Mouse (Mus musculus): ENCODE measurements around the gene Foxs1. TPM values are rescaled to one million over a fixed set of nuclear protein-coding genes. Genes with fewer than 3 reads are reported as not detected.

Foxs1 gene
- total and polyA plus RNA-seq, 2 experiments from 2014 or later = 2.4 to 3.1 TPM

DNA sequence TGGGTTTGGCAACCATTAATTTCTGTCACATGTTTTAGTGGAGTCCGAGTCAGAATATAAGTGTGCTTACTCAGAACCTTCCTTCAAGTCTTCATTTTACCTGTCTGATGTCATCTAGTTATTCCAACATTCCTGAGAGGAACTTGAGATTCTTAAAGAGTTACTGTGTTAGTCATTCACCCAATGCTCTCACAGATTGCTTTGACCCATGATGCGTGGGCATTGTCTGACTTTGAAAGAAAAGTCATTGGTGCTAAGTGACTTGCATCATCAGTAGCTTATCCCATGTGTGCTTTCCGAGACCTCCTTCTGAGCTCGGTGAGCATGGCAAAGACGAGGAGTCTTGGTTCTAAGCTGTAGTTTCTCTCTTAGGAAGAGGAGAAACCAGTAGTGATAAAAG lies 44.2 kb downstream of the Foxs1 start:
- TF ChIP-seq CTCF (IDR thresholded peaks at IDR 0.05; ENCODE audit: low read depth) = no peak
- 94% methylated on average over 5 of the region's 5 CpGs for WGBS
- no peak for ATAC-seq
- H3K4me2 ChIP-seq (ENCODE audit: low read depth) = no peak overlapping the region
- no peaks in the 10 kb centered on the region for H3K4me1 ChIP-seq (ENCODE audit: insufficient read depth)
- no peak overlapping the region for H3K27ac ChIP-seq (ENCODE audit: low read depth, low read length)
- no peaks in the 10 kb centered on the region for H3K36me3 ChIP-seq (ENCODE audit: insufficient read depth)
- no peaks in the 10 kb centered on the region for H3K9me3 ChIP-seq (ENCODE audit: low read length)
- H3K27me3 ChIP-seq (ENCODE audit: insufficient read depth, low read length) = no peaks in the 10 kb centered on the region
- H3K4me3 ChIP-seq (ENCODE audit: low read depth, low read length) = no peak overlapping the region
- no peak overlapping the region for H3K9ac ChIP-seq
- no peak for DNase-seq

DNA sequence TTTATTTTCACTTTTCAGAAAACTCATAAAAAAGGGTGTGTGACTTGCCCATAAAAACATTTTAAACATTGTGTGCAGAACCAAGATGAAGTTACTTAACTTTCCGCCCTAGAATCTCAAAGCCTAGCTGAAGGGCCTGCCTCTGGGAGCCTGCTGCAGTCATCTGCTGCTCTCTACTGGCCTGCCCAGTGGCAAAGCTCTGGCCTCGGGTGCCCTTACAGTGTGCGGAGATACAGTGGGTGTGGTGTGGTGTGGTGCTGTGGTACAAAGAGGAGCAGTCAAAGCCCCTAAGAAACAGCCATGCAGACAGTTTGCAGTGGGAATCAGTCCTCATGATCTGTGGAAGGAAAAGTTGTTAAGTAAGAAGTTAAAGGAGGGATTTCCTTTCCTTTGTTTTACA lies 45.8 kb downstream of the Foxs1 start:
- TF ChIP-seq CTCF (IDR thresholded peaks at IDR 0.05; ENCODE audit: low read depth) = no peak
- DNase-seq = no peak
- no peak for ATAC-seq
- Histone ChIP-seq H3K27me3 (ENCODE audit: insufficient read depth, low read length) (no peaks in the 10 kb centered on the region), H3K27ac (ENCODE audit: low read depth, low read length) (no peak overlapping the region), H3K9ac (no peak overlapping the region), H3K4me1 (ENCODE audit: insufficient read depth) (no peaks in the 10 kb centered on the region), H3K4me2 (ENCODE audit: low read depth) (no peak overlapping the region), H3K36me3 (ENCODE audit: insufficient read depth) (no peaks in the 10 kb centered on the region), H3K9me3 (ENCODE audit: low read length) (no peaks in the 10 kb centered on the region), H3K4me3 (ENCODE audit: low read depth, low read length) (no peak overlapping the region)
- WGBS = 89% methylated on average over 3 of the region's 3 CpGs

DNA sequence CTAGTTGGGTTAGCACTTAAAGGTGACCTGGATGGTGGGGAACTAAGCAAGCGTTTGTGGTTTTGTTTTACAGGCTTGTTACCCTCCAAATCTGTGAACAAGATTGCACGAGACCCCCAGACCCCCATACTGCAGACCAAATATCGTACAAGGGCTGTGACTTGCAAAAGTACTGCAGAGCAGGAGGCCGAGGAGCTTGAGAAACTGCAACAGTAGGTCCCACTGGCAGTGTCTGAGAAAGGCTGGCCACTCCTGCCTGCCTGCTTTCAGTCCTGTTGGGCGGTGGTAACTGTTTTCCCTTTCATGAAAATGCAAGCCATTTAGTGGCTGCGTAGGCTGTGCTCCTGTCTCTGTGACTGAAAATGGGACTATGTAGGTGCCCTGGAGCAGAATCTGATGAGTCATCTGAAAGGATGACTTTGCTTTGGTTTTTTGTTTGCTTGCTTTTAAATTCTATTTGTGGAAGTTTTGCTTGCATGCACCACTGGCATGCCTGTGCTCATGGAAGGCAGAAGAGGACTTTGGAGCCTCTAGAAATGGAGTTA lies 48.8 kb downstream of the Foxs1 start:
- Histone ChIP-seq H3K27ac (ENCODE audit: low read depth, low read length) (no peak overlapping the region), H3K4me2 (ENCODE audit: low read depth) (no peak overlapping the region), H3K36me3 (ENCODE audit: insufficient read depth) (no peaks in the 10 kb centered on the region), H3K4me3 (ENCODE audit: low read depth, low read length) (no peak overlapping the region), H3K9ac (no peak overlapping the region), H3K9me3 (ENCODE audit: low read length) (no peaks in the 10 kb centered on the region), H3K27me3 (ENCODE audit: insufficient read depth, low read length) (no peaks in the 10 kb centered on the region), H3K4me1 (ENCODE audit: insufficient read depth) (no peaks in the 10 kb centered on the region)
- TF ChIP-seq CTCF (IDR thresholded peaks at IDR 0.05; ENCODE audit: low read depth) = no peak
- DNase-seq (no peak), ATAC-seq (no peak)
- WGBS = 96% methylated on average over 6 of the region's 6 CpGs

Other genes with a start within 250 kb of the Foxs1 start
- gene Mcts2, start 246.2 kb downstream of the Foxs1 start, total RNA-seq (2014; rRNA removed) = 21.5 and 30.8 TPM in 2 replicates
- gene Mcts2, start 246.2 kb downstream of the Foxs1 start, polyA plus RNA-seq (2015; fragmentation: Nextera tagmentation; extraction: Ambion mirVana) = 26.6 and 29.9 TPM in 2 replicates
- gene Id1, start 197.0 kb downstream of the Foxs1 start, total RNA-seq (2014; rRNA removed) = 58.8 and 70.5 TPM in 2 replicates
- 59.8 and 71.3 TPM in 2 replicates for gene Id1, start 197.0 kb downstream of the Foxs1 start, polyA plus RNA-seq (2015; fragmentation: Nextera tagmentation; extraction: Ambion mirVana)
- 4.3 TPM in 2 replicates for gene Cox4i2, start 179.0 kb downstream of the Foxs1 start, total RNA-seq (2014; rRNA removed)
- 4.4 and 5.4 TPM in 2 replicates for gene Cox4i2, start 179.0 kb downstream of the Foxs1 start, polyA plus RNA-seq (2015; fragmentation: Nextera tagmentation; extraction: Ambion mirVana)
- gene Bcl2l1, start 101.5 kb downstream of the Foxs1 start, total RNA-seq (2014; rRNA removed) = 152 and 157 TPM in 2 replicates
- gene Bcl2l1, start 101.5 kb downstream of the Foxs1 start, polyA plus RNA-seq (2015; fragmentation: Nextera tagmentation; extraction: Ambion mirVana) = 173 and 175 TPM in 2 replicates
- gene Tpx2, start 85.2 kb downstream of the Foxs1 start, total RNA-seq (2014; rRNA removed) = 10.5 and 22.5 TPM in 2 replicates
- 11.0 and 11.2 TPM in 2 replicates for gene Tpx2, start 85.2 kb downstream of the Foxs1 start, polyA plus RNA-seq (2015; fragmentation: Nextera tagmentation; extraction: Ambion mirVana)
- gene Mylk2, start 21.9 kb downstream of the Foxs1 start, total RNA-seq (2014; rRNA removed) = 0.29 TPM in 1 of 2 replicates, not detected in the other
- not detected in 2 replicates for gene Mylk2, start 21.9 kb downstream of the Foxs1 start, polyA plus RNA-seq (2015; fragmentation: Nextera tagmentation; extraction: Ambion mirVana)
- 23.7 and 25.0 TPM in 2 replicates for gene Dusp15, start 18.5 kb upstream of the Foxs1 start, total RNA-seq (2014; rRNA removed)
- gene Dusp15, start 18.5 kb upstream of the Foxs1 start, polyA plus RNA-seq (2015; fragmentation: Nextera tagmentation; extraction: Ambion mirVana) = 12.9 and 14.8 TPM in 2 replicates
- 3.3 and 8.0 TPM in 2 replicates for gene Ttll9, start 29.3 kb upstream of the Foxs1 start, total RNA-seq (2014; rRNA removed)
- gene Ttll9, start 29.3 kb upstream of the Foxs1 start, polyA plus RNA-seq (2015; fragmentation: Nextera tagmentation; extraction: Ambion mirVana) = 3.9 and 4.3 TPM in 2 replicates
- gene Pdrg1, start 82.2 kb upstream of the Foxs1 start, total RNA-seq (2014; rRNA removed) = 65.9 and 95.4 TPM in 2 replicates
- gene Pdrg1, start 82.2 kb upstream of the Foxs1 start, polyA plus RNA-seq (2015; fragmentation: Nextera tagmentation; extraction: Ambion mirVana) = 195 and 219 TPM in 2 replicates
- gene Xkr7, start 98.6 kb upstream of the Foxs1 start, total RNA-seq (2014; rRNA removed) = 17.2 and 21.9 TPM in 2 replicates
- gene Xkr7, start 98.6 kb upstream of the Foxs1 start, polyA plus RNA-seq (2015; fragmentation: Nextera tagmentation; extraction: Ambion mirVana) = 0.76 and 0.77 TPM in 2 replicates
- 2.1 and 7.4 TPM in 2 replicates for gene Ccm2l, start 132.7 kb upstream of the Foxs1 start, total RNA-seq (2014; rRNA removed)
- gene Ccm2l, start 132.7 kb upstream of the Foxs1 start, polyA plus RNA-seq (2015; fragmentation: Nextera tagmentation; extraction: Ambion mirVana) = 1.1 TPM in 2 replicates
- 3.1 and 5.7 TPM in 2 replicates for gene Hck, start 175.3 kb upstream of the Foxs1 start, total RNA-seq (2014; rRNA removed)
- gene Hck, start 175.3 kb upstream of the Foxs1 start, polyA plus RNA-seq (2015; fragmentation: Nextera tagmentation; extraction: Ambion mirVana) = 2.6 and 3.5 TPM in 2 replicates
- 42.8 and 60.4 TPM in 2 replicates for gene Tm9sf4, start 228.1 kb upstream of the Foxs1 start, total RNA-seq (2014; rRNA removed)
- gene Tm9sf4, start 228.1 kb upstream of the Foxs1 start, polyA plus RNA-seq (2015; fragmentation: Nextera tagmentation; extraction: Ambion mirVana) = 52.5 and 69.3 TPM in 2 replicates

Measured in forebrain, postnatal 0 days (tissue).